Mouse (Mus musculus) retina, embryonic 14.5 days (tissue): Measurements from ENCODE around the gene Plekhh2.
A peak's percentile ranks its signal among the peaks of the same experiment; 100 is the strongest.

Source experiments
- DNase-seq: peaks from one replicate; pipeline ENCODE4 v3.0.0-alpha.2; 2015; ENCODE audit warnings: low spot score

Plekhh2 gene

GRCm38 (mm10) chr17:84645119-84645518 is 133.4 kb downstream of the Plekhh2 start:
- no peak for DNase-seq

- no peak for DNase-seq
Measured at GRCm38 (mm10) chr17:84645894-84646293, 134.2 kb downstream of the Plekhh2 start.

- DNase-seq = no peak
Measured at GRCm38 (mm10) chr17:84646477-84646876, 134.8 kb downstream of the Plekhh2 start.

- no peak for DNase-seq
Measured at GRCm38 (mm10) chr17:84647630-84648029, 135.9 kb downstream of the Plekhh2 start.

GRCm38 (mm10) chr17:84650302-84651017 is 138.8 kb downstream of the Plekhh2 start:
- DNase-seq = no peak

- DNase-seq = no peak
Measured at GRCm38 (mm10) chr17:84653544-84653943, 141.8 kb downstream of the Plekhh2 start.

- DNase-seq = no peak
Measured at GRCm38 (mm10) chr17:84656205-84656604, 144.5 kb downstream of the Plekhh2 start.

- peak; percentile 36 for DNase-seq
Measured at GRCm38 (mm10) chr17:84656653-84657421, 145.1 kb downstream of the Plekhh2 start.

- no peak for DNase-seq
Measured at GRCm38 (mm10) chr17:84657422-84657732, 145.7 kb downstream of the Plekhh2 start.

- DNase-seq = no peak
Measured at GRCm38 (mm10) chr17:84657782-84658181, 146.1 kb downstream of the Plekhh2 start.

- no peak for DNase-seq
Measured at GRCm38 (mm10) chr17:84658195-84658594, 146.5 kb downstream of the Plekhh2 start.

- DNase-seq = no peak
Measured at GRCm38 (mm10) chr17:84658951-84659350, 147.3 kb downstream of the Plekhh2 start.

GRCm38 (mm10) chr17:84665053-84665452 is 153.4 kb downstream of the Plekhh2 start:
- no peak for DNase-seq

- DNase-seq = no peak
Measured at GRCm38 (mm10) chr17:84665691-84666090, 154.0 kb downstream of the Plekhh2 start.

GRCm38 (mm10) chr17:84667848-84668247 is 156.2 kb downstream of the Plekhh2 start:
- no peak for DNase-seq
